Mouse (Mus musculus): ENCODE results near the gene Tmem206. TPM values are rescaled to one million over a fixed set of nuclear protein-coding genes. Genes with fewer than 3 reads are reported as not detected.
A peak's percentile ranks its signal among the peaks of the same experiment; 100 is the strongest.

Tmem206 gene
- 3.8 and 4.4 TPM in 2 replicates for polyA plus RNA-seq (2015; fragmentation: Nextera tagmentation; extraction: Ambion mirVana)

DNA sequence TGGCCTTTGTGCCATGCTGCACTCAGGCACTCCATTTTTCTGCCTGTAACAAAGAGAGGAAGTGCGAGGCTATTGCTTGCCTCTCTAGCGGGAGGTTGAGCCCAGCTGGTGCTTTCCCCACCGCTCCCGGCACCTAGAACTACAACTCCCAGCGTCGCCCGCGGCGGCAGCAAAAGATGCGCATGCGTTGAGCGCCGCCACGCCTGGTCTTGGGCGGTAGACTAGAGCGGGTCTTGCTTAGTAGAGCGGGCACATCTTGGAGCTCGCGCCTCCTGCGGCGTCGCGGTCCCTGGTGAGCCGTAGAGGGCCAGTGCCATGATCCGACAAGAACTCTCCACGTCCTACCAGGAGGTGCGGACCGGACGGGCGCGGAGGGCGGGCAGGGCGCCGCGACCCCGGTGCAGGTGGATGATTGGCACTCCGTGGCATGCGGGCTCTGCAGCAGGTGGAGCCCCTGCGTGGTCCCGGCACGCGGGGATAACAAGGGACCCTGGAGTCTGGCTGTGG is at the start of gene Tmem206:
Tmem206 (plus strand) TSS at position 187 of the 507 bp plus-strand sequence.
- Histone ChIP-seq H3K9me3 (ENCODE audit: low read length) (no peaks in the 10 kb centered on the region), H3K4me2 (ENCODE audit: low read depth, low read length) (peak within 1 kb of the TSS; percentile 98), H3K36me3 (replicated peaks; ENCODE audit: insufficient read depth, low read length) (no peaks in the 10 kb centered on the region), H3K9ac (replicated peaks) (peak within 1 kb of the TSS; percentile 76), H3K4me3 (ENCODE audit: low read depth, low read length) (peak within 1 kb of the TSS; percentile 70), H3K27me3 (ENCODE audit: insufficient read depth, low read length) (no peaks in the 10 kb centered on the region), H3K27ac (ENCODE audit: low read depth) (peak within 1 kb of the TSS; percentile 36; the same call in 1 of the 2 replicates), H3K4me1 (ENCODE audit: insufficient read depth) (peaks cover 32% of the 10 kb centered on the region)
- under 1% methylated on average over 41 of the region's 42 CpGs for WGBS (ENCODE audit: insufficient replicate concordance)
- peak; percentile 22 for TF ChIP-seq CTCF (IDR thresholded peaks at IDR 0.05; ENCODE audit: low read depth)
- no peak for TF ChIP-seq EP300 (IDR thresholded peaks at IDR 0.05; ENCODE audit: low read depth)
- DNase-seq (peak; percentile 97), ATAC-seq (peak; percentile 95)

DNA sequence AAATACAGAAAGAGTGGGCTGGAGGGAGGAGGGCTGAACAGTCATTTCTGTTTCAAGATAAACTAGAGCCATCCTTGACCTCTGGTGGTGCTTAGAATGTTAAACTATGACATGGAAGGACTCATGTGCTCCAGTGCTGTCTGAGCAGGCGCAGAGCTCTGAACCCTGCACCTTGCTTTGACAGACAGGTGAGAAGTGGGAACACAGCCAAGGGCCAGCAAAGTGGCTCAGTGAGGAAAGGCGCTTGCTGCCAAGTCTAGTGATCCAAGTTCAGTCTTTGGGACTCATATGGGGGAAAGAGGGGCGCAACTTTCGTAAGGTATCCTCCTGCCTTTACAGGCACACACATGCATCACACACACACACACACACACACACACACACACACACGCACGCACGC is 49.5 kb upstream of the Tmem206 start:
- DNase-seq (peak; percentile 47), ATAC-seq (no peak)
- H3K27ac ChIP-seq (ENCODE audit: low read depth) = peak overlapping the region; percentile 8; the same call in 1 of the 2 replicates
- no peak overlapping the region for H3K9ac ChIP-seq (replicated peaks)
- no peak overlapping the region for H3K4me2 ChIP-seq (ENCODE audit: low read depth, low read length)
- no peak for TF ChIP-seq EP300 (IDR thresholded peaks at IDR 0.05; ENCODE audit: low read depth)
- no peaks in the 10 kb centered on the region for H3K9me3 ChIP-seq (ENCODE audit: low read length)
- peaks cover 14% of the 10 kb centered on the region for H3K4me1 ChIP-seq (ENCODE audit: insufficient read depth)
- WGBS (ENCODE audit: insufficient replicate concordance) = 82% methylated on average over 7 of the region's 7 CpGs
- H3K36me3 ChIP-seq (replicated peaks; ENCODE audit: insufficient read depth, low read length) = no peaks in the 10 kb centered on the region
- H3K4me3 ChIP-seq (ENCODE audit: low read depth, low read length) = no peak overlapping the region
- no peaks in the 10 kb centered on the region for H3K27me3 ChIP-seq (ENCODE audit: insufficient read depth, low read length)

DNA sequence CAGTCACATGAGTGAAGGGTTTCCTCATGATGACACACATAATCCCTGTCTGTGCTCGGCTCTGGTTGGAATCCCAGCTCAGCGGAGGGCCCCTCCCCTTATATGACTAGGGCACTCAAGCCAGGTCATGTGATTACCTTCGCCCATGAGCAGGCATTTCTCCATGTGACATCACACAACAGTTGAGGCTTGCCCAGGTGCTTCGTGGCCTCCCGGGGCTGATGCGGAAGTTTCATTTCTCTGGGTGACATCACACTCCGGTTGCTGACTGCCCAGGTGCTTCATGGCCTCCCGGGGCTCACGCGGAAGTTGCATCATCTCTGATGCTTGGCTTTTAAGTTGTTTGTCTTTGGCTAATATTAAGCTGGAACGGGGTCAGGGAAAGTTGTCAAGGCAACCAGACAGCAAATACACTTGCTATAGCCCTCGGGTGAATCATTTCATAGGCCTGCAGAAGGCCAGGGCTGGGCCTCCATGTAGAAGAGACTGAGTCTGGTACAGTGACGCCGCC is 48.1 kb upstream of the Tmem206 start:
- no peak overlapping the region for H3K9ac ChIP-seq (replicated peaks)
- H3K27ac ChIP-seq (ENCODE audit: low read depth) = peak overlapping the region; percentile 69
- H3K9me3 ChIP-seq (ENCODE audit: low read length) = no peaks in the 10 kb centered on the region
- H3K27me3 ChIP-seq (ENCODE audit: insufficient read depth, low read length) = no peaks in the 10 kb centered on the region
- peaks cover 21% of the 10 kb centered on the region for H3K4me1 ChIP-seq (ENCODE audit: insufficient read depth)
- TF ChIP-seq CTCF (IDR thresholded peaks at IDR 0.05; ENCODE audit: low read depth) (no peak), EP300 (IDR thresholded peaks at IDR 0.05; ENCODE audit: low read depth) (peak; percentile 44; the same call in 1 of the 2 replicates)
- H3K36me3 ChIP-seq (replicated peaks; ENCODE audit: insufficient read depth, low read length) = no peaks in the 10 kb centered on the region
- DNase-seq (peak; percentile 79), ATAC-seq (peak; percentile 89)
- no peak overlapping the region for H3K4me3 ChIP-seq (ENCODE audit: low read depth, low read length)
- 0 out of 2 replicates have a peak overlapping the region, but pooled peaks have one; percentile 9 for H3K4me2 ChIP-seq (ENCODE audit: low read depth, low read length)
- WGBS (ENCODE audit: insufficient replicate concordance) = 51% methylated on average over 14 of the region's 14 CpGs

DNA sequence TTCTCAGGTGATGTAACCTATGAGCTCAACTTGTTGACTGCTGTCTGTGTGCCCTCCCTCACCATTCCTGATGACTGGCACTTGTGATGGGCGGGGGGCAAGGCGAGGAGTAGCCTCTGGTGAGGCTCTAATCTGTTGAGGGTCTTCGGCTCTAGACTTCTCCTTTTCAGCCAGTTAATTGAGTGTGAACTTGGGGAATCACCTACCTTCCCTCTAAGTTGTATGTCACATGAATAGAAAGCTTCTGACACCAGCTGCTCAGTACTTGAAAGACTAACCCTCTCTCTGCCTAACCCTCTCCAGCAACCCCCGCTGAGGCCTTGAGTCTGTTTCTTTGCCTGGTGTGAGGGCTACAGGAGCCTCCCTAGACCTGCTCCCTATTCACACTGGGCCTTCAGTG is 47.4 kb upstream of the Tmem206 start:
- peaks cover 23% of the 10 kb centered on the region for H3K4me1 ChIP-seq (ENCODE audit: insufficient read depth)
- H3K27me3 ChIP-seq (ENCODE audit: insufficient read depth, low read length) = no peaks in the 10 kb centered on the region
- ATAC-seq (no peak), DNase-seq (no peak)
- no peak overlapping the region for H3K9ac ChIP-seq (replicated peaks)
- no peak for TF ChIP-seq CTCF (IDR thresholded peaks at IDR 0.05; ENCODE audit: low read depth)
- H3K9me3 ChIP-seq (ENCODE audit: low read length) = no peaks in the 10 kb centered on the region
- no peaks in the 10 kb centered on the region for H3K36me3 ChIP-seq (replicated peaks; ENCODE audit: insufficient read depth, low read length)
- no peak overlapping the region for H3K4me2 ChIP-seq (ENCODE audit: low read depth, low read length)
- 71% methylated on average over 4 of the region's 4 CpGs for WGBS (ENCODE audit: insufficient replicate concordance)
- H3K4me3 ChIP-seq (ENCODE audit: low read depth, low read length) = no peak overlapping the region
- peak overlapping the region; percentile 69 for H3K27ac ChIP-seq (ENCODE audit: low read depth)

DNA sequence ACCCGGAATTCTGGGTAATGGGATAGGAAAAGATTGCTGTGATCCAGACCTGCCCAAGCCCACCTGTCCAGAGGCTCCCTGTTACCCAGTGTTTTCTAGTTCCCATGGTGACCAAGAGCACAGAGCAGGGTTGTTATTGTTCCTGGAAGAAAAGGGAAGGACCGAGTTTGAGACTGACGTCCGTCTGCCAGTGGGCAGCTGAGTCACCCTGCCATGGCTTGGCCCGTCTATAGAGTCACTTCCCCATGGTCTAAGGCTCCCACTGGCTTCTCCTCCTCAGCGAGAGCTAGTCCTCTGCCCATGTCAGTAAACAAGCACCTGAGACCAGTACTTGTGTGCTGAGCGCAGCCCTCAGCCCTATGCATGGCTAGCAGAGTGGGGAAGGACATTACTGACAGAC is 44.5 kb upstream of the Tmem206 start:
- DNase-seq (peak; percentile 35), ATAC-seq (no peak)
- H3K9ac ChIP-seq (replicated peaks) = no peak overlapping the region
- H3K36me3 ChIP-seq (replicated peaks; ENCODE audit: insufficient read depth, low read length) = no peaks in the 10 kb centered on the region
- H3K27ac ChIP-seq (ENCODE audit: low read depth) = 0 out of 2 replicates have a peak overlapping the region, but pooled peaks have one; percentile 11
- WGBS (ENCODE audit: insufficient replicate concordance) = 39% methylated on average over 7 of the region's 7 CpGs
- H3K9me3 ChIP-seq (ENCODE audit: low read length) = no peaks in the 10 kb centered on the region
- no peak overlapping the region for H3K4me3 ChIP-seq (ENCODE audit: low read depth, low read length)
- H3K27me3 ChIP-seq (ENCODE audit: insufficient read depth, low read length) = no peaks in the 10 kb centered on the region
- H3K4me2 ChIP-seq (ENCODE audit: low read depth, low read length) = no peak overlapping the region
- H3K4me1 ChIP-seq (ENCODE audit: insufficient read depth) = peaks cover 27% of the 10 kb centered on the region
- TF ChIP-seq CTCF (IDR thresholded peaks at IDR 0.05; ENCODE audit: low read depth) (no peak), EP300 (IDR thresholded peaks at IDR 0.05; ENCODE audit: low read depth) (no peak)

DNA sequence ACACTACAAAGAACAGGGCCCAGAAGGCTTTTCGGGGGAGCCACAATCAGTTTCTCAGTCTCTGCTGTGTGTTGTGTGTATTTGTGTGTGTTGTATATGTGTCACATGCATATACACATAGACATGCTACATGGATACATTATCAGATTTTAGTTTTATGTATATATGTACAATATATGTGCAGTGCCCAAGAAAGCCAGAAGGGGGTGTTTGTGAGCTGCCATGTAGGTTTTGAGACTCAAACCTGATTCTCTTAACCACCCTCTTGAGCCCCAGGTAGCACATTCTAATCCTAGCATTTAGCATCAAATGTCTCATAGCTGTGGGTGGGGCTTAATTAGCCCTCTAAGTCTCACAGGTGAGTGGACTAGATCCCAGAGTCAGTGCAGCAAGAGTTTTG is 43.4 kb upstream of the Tmem206 start:
- H3K27ac ChIP-seq (ENCODE audit: low read depth) = no peak overlapping the region
- no peak for ATAC-seq
- no peaks in the 10 kb centered on the region for H3K36me3 ChIP-seq (replicated peaks; ENCODE audit: insufficient read depth, low read length)
- H3K9ac ChIP-seq (replicated peaks) = no peak overlapping the region
- peak; percentile 30; the same call in 1 of the 2 replicates for TF ChIP-seq CTCF (IDR thresholded peaks at IDR 0.05; ENCODE audit: low read depth)
- no peak for TF ChIP-seq EP300 (IDR thresholded peaks at IDR 0.05; ENCODE audit: low read depth)
- no peak overlapping the region for H3K4me3 ChIP-seq (ENCODE audit: low read depth, low read length)
- H3K4me1 ChIP-seq (ENCODE audit: insufficient read depth) = peaks cover 27% of the 10 kb centered on the region
- H3K9me3 ChIP-seq (ENCODE audit: low read length) = no peaks in the 10 kb centered on the region
- H3K27me3 ChIP-seq (ENCODE audit: insufficient read depth, low read length) = no peaks in the 10 kb centered on the region
- no peak overlapping the region for H3K4me2 ChIP-seq (ENCODE audit: low read depth, low read length)
- 75% methylated on average over 1 of the region's 1 CpGs for WGBS (ENCODE audit: insufficient replicate concordance)
- no peak for DNase-seq

All from liver, postnatal 0 days (tissue).